Mouse (Mus musculus): ENCODE results near the gene Tfb2m. TPM values are rescaled to one million over a fixed set of nuclear protein-coding genes. Genes with fewer than 3 reads are reported as not detected.

Tfb2m gene
- polyA plus RNA-seq, 2 experiments, result 6.5 to 7.8 TPM

- H3K27me3 ChIP-seq (ENCODE audit: control insufficient read depth, insufficient read depth, low read length), result no peaks in the 10 kb centered on the region
- peaks cover 14 to 38% of the 10 kb centered on the region in 2 experiments for H3K4me1 ChIP-seq (replicated peaks; ENCODE audit: control insufficient read depth in 2 of 2, insufficient read depth in 2 of 2, low read length in 1 of 2)
- ATAC-seq (ENCODE audit: insufficient read depth) (no peak), DNase-seq (ENCODE audit: low read depth in 3 of 3, low spot score in 3 of 3) (no peak)
- WGBS (ENCODE audit: insufficient replicate concordance), result 81% methylated on average over 10 of the region's 10 CpGs
- no peak overlapping the region for H3K27ac ChIP-seq
- H3K36me3 ChIP-seq (replicated peaks; ENCODE audit: control insufficient read depth, insufficient read depth, low read depth), result peaks cover 7% of the 10 kb centered on the region; the same call in 1 of the 2 replicates
- peak overlapping the region; percentile 19; the same call in 1 of the 2 replicates for H3K4me2 ChIP-seq (ENCODE audit: low read depth)
- H3K4me3 ChIP-seq (ENCODE audit: insufficient read depth in 1 of 2, low read depth in 2 of 2, low read length in 2 of 2), result no peak overlapping the region
- H3K9me3 ChIP-seq (ENCODE audit: control insufficient read depth, low read length), result no peaks in the 10 kb centered on the region
- TF ChIP-seq CTCF (IDR thresholded peaks at IDR 0.05; ENCODE audit: low read depth), result no peak
- no peak for TF ChIP-seq EP300 (IDR thresholded peaks at IDR 0.05; ENCODE audit: low read depth)
- H3K9ac ChIP-seq (replicated peaks), result no peak overlapping the region; the same call in 1 of the 2 replicates
Measured at GRCm38 (mm10) chr1:179581422-179581821, 35.4 kb upstream of the Tfb2m start.

- Histone ChIP-seq H3K27ac (no peak overlapping the region), H3K4me2 (ENCODE audit: low read depth) (no peak overlapping the region), H3K9ac (replicated peaks) (no peak overlapping the region), H3K9me3 (ENCODE audit: control insufficient read depth, low read length) (no peaks in the 10 kb centered on the region), H3K36me3 (replicated peaks; ENCODE audit: control insufficient read depth, insufficient read depth, low read depth) (peaks cover 7% of the 10 kb centered on the region; the same call in 1 of the 2 replicates), H3K27me3 (ENCODE audit: control insufficient read depth, insufficient read depth, low read length) (no peaks in the 10 kb centered on the region), H3K4me1 (replicated peaks; ENCODE audit: control insufficient read depth in 2 of 2, insufficient read depth in 2 of 2, low read length in 1 of 2) (peaks cover 14 to 38% of the 10 kb centered on the region in 2 experiments), H3K4me3 (ENCODE audit: insufficient read depth in 1 of 2, low read depth in 2 of 2, low read length in 2 of 2) (no peak overlapping the region)
- TF ChIP-seq CTCF (IDR thresholded peaks at IDR 0.05; ENCODE audit: low read depth) (no peak), EP300 (IDR thresholded peaks at IDR 0.05; ENCODE audit: low read depth) (no peak)
- ATAC-seq (ENCODE audit: insufficient read depth), result peak; percentile 26; the same call in 1 of the 2 replicates
- DNase-seq (ENCODE audit: low read depth in 3 of 3, low spot score in 3 of 3), result no peak
- WGBS (ENCODE audit: insufficient replicate concordance), result 26% methylated on average over 8 of the region's 8 CpGs
Measured at GRCm38 (mm10) chr1:179580200-179580599, 34.1 kb upstream of the Tfb2m start.

- Histone ChIP-seq H3K36me3 (replicated peaks; ENCODE audit: control insufficient read depth, insufficient read depth, low read depth) (peaks cover 7% of the 10 kb centered on the region; the same call in 1 of the 2 replicates), H3K4me2 (ENCODE audit: low read depth) (no peak overlapping the region; the same call in 1 of the 2 replicates), H3K27ac (no peak overlapping the region), H3K4me3 (ENCODE audit: insufficient read depth in 1 of 2, low read depth in 2 of 2, low read length in 2 of 2) (no peak overlapping the region), H3K9ac (replicated peaks) (no peak overlapping the region), H3K4me1 (replicated peaks; ENCODE audit: control insufficient read depth in 2 of 2, insufficient read depth in 2 of 2, low read length in 1 of 2) (peaks cover 14 to 44% of the 10 kb centered on the region in 2 experiments), H3K9me3 (ENCODE audit: control insufficient read depth, low read length) (no peaks in the 10 kb centered on the region), H3K27me3 (ENCODE audit: control insufficient read depth, insufficient read depth, low read length) (no peaks in the 10 kb centered on the region)
- DNase-seq (ENCODE audit: low read depth in 3 of 3, low spot score in 3 of 3), result peak in 1 of 3 experiments; percentile 32
- TF ChIP-seq EP300 (IDR thresholded peaks at IDR 0.05; ENCODE audit: low read depth), result no peak
- TF ChIP-seq CTCF (IDR thresholded peaks at IDR 0.05; ENCODE audit: low read depth), result no peak
- ATAC-seq (ENCODE audit: insufficient read depth), result peak; percentile 21; the same call in 1 of the 2 replicates
- 20% methylated on average over 6 of the region's 6 CpGs for WGBS (ENCODE audit: insufficient replicate concordance)
Measured at GRCm38 (mm10) chr1:179578625-179579024, 32.6 kb upstream of the Tfb2m start.

- Histone ChIP-seq H3K4me2 (ENCODE audit: low read depth) (no peak overlapping the region), H3K9ac (replicated peaks) (no peak overlapping the region), H3K9me3 (ENCODE audit: control insufficient read depth, low read length) (no peaks in the 10 kb centered on the region), H3K4me3 (ENCODE audit: insufficient read depth in 1 of 2, low read depth in 2 of 2, low read length in 2 of 2) (no peak overlapping the region), H3K36me3 (replicated peaks; ENCODE audit: control insufficient read depth, insufficient read depth, low read depth) (no peaks in the 10 kb centered on the region), H3K27ac (no peak overlapping the region), H3K4me1 (replicated peaks; ENCODE audit: control insufficient read depth in 2 of 2, insufficient read depth in 2 of 2, low read length in 1 of 2) (peaks cover 9 to 22% of the 10 kb centered on the region in 2 experiments), H3K27me3 (ENCODE audit: control insufficient read depth, insufficient read depth, low read length) (no peaks in the 10 kb centered on the region)
- TF ChIP-seq CTCF (IDR thresholded peaks at IDR 0.05; ENCODE audit: low read depth) (no peak), EP300 (IDR thresholded peaks at IDR 0.05; ENCODE audit: low read depth) (no peak)
- 0 out of 2 replicates have a peak, but pooled peaks have one; percentile 21 for ATAC-seq (ENCODE audit: insufficient read depth)
- WGBS (ENCODE audit: insufficient replicate concordance), result 55% methylated on average over 6 of the region's 6 CpGs
- no peak for DNase-seq (ENCODE audit: low read depth in 3 of 3, low spot score in 3 of 3)
Measured at GRCm38 (mm10) chr1:179573650-179574206, 27.7 kb upstream of the Tfb2m start.

- H3K9me3 ChIP-seq (ENCODE audit: control insufficient read depth, low read length), result no peaks in the 10 kb centered on the region
- H3K27me3 ChIP-seq (ENCODE audit: control insufficient read depth, insufficient read depth, low read length), result no peaks in the 10 kb centered on the region
- no peak for TF ChIP-seq CTCF (IDR thresholded peaks at IDR 0.05; ENCODE audit: low read depth)
- no peak for TF ChIP-seq EP300 (IDR thresholded peaks at IDR 0.05; ENCODE audit: low read depth)
- WGBS (ENCODE audit: insufficient replicate concordance), result 80% methylated on average over 4 of the region's 4 CpGs
- no peak overlapping the region for H3K4me2 ChIP-seq (ENCODE audit: low read depth)
- no peak overlapping the region for H3K4me3 ChIP-seq (ENCODE audit: insufficient read depth in 1 of 2, low read depth in 2 of 2, low read length in 2 of 2)
- H3K9ac ChIP-seq (replicated peaks), result no peak overlapping the region
- DNase-seq (ENCODE audit: low read depth in 3 of 3, low spot score in 3 of 3), result no peak
- no peak overlapping the region for H3K27ac ChIP-seq
- H3K4me1 ChIP-seq (replicated peaks; ENCODE audit: control insufficient read depth in 2 of 2, insufficient read depth in 2 of 2, low read length in 1 of 2), result peaks cover 11 to 20% of the 10 kb centered on the region in 2 experiments
- no peak for ATAC-seq (ENCODE audit: insufficient read depth)
- H3K36me3 ChIP-seq (replicated peaks; ENCODE audit: control insufficient read depth, insufficient read depth, low read depth), result no peaks in the 10 kb centered on the region
Measured at GRCm38 (mm10) chr1:179571686-179572085, 25.6 kb upstream of the Tfb2m start.
